Mouse (Mus musculus) spleen, adult 2 months (tissue): Measurements from ENCODE around the gene Gar1.

ENCODE experiments used
- CTCF ChIP-seq: fragments of 200-500 bp; IDR thresholded peaks from 2 replicates; pipeline ENCODE4 v1.5.1; 2011; ENCODE audit warnings: mild to moderate bottlenecking, inconsistent platforms; ENCODE audit not compliant: insufficient read depth, insufficient read length, insufficient replicate concordance; ENCODE audit errors: extremely low read depth
- POLR2A ChIP-seq: fragments of 200-500 bp; IDR thresholded peaks from 2 replicates; pipeline ENCODE4 v1.6.1; 2011; ENCODE audit warnings: low read depth, low read length, inconsistent platforms

GRCm38 (mm10) chr3:129824891-129825290 is 6.3 kb downstream of the Gar1 start:
- TF ChIP-seq POLR2A (no peak), CTCF (no peak)
